Mouse (Mus musculus): Measurements from ENCODE around the gene Olfr1095.

DNA sequence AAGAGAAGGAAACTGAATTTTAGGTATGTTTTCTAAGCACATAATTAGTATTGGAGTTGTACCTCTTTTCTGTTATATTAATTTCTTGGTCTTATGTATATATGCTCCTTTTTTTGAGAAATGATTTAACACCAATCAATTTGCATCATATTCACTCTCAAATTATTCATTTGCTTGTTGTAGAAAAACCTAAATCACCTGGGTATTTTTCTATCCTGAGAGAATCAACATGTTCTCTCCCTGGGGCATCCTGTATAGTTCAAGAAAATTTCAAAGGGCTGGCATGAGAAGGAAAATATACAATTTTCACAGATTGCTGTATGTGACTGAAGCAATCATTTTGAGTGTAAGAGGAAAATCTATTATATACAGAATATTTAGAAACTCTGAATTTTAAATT, 27.1 kb downstream of the Olfr1095 start, which contains the start of gene Olfr1094:
- TF ChIP-seq POLR2A (IDR thresholded peaks at IDR 0.05; ENCODE audit: low read depth, low read length) (no peak), CTCF (IDR thresholded peaks at IDR 0.05; ENCODE audit: borderline replicate concordance, insufficient read depth, low read length) (no peak)

All from embryonic fibroblast, embryonic 13.5 days (primary cell).